Mouse (Mus musculus): ENCODE data around the gene Prss16.

DNA sequence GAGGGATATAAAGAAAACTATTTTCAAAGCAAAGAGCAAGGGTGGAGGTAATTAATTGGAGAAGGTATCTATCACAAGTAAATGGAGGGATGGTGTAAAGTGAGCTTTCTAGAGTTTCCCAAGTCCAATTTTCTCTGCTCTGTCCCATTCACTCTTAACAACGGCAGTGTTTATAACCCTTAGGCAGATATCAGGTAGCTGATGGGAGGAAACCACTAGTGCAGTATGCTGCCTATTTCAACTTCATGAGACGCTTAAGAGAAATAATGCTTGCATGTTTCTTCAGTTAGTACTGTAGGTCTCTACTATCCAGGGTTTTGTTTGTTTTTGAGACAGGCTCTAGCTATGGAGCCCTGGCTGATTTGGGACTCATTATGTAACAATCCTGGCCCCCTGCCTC is 27.9 kb upstream of the Prss16 start:
- TF ChIP-seq TAL1 (conservative IDR thresholded peaks at IDR 0.05; ENCODE audit: low read depth, low read length): no peak
- TF ChIP-seq CTCF (IDR thresholded peaks at IDR 0.05; ENCODE audit: low read depth, low read length): no peak
- no peak for TF ChIP-seq GATA1 (IDR thresholded peaks at IDR 0.05; ENCODE audit: borderline replicate concordance, low read length)

All from G1E (cell line).